Mouse (Mus musculus) hindbrain, embryonic 11.5 days (tissue): Measurements from ENCODE around the gene Hmgb1. TPM values are rescaled to one million over a fixed set of nuclear protein-coding genes. Genes with fewer than 3 reads are reported as not detected.

Experiments
- ATAC-seq: fragments of 200-750 bp; cut with Nextera tagmentation; 2 replicates; pipeline ENCODE4 v1.8.0; 2017; ENCODE audit warnings: mild to moderate bottlenecking, moderate TSS enrichment, moderate library complexity; ENCODE audit not compliant: low FRiP score
- DNase-seq: peaks from one replicate; pipeline ENCODE4 v3.0.0-alpha.2; 2015; ENCODE audit warnings: low spot score
- H3K27ac ChIP-seq: fragments of 300-500 bp; sonication (generic); 2 replicates; pipeline ENCODE4 v1.5.1; 2014; ENCODE audit warnings: mild to moderate bottlenecking, low read depth, low read length
- H3K27me3 ChIP-seq: fragments of 300-500 bp; sonication (generic); 2 replicates; pipeline ENCODE4 v1.6.1; 2014; ENCODE audit warnings: mild to moderate bottlenecking, low read length, moderate library complexity, mixed read lengths; ENCODE audit not compliant: control insufficient read depth, insufficient read depth
- H3K36me3 ChIP-seq: fragments of 300-500 bp; sonication (generic); 2 replicates; pipeline ENCODE4 v1.6.1; 2014; ENCODE audit warnings: mild to moderate bottlenecking, low read length, moderate library complexity, mixed read lengths; ENCODE audit not compliant: control insufficient read depth, insufficient read depth
- H3K4me1 ChIP-seq: fragments of 300-500 bp; sonication (generic); replicated peaks from 2 replicates; pipeline ENCODE4 v1.6.1; 2014; ENCODE audit warnings: low read length, mixed read lengths; ENCODE audit not compliant: control insufficient read depth, insufficient read depth
- H3K4me2 ChIP-seq: fragments of 300-500 bp; sonication (generic); replicated peaks from 2 replicates; pipeline ENCODE4 v1.6.1; 2014; ENCODE audit warnings: mild to moderate bottlenecking, low read depth, low read length
- H3K4me3 ChIP-seq: fragments of 300-500 bp; sonication (generic); 2 replicates; pipeline ENCODE4 v1.5.1; 2014; ENCODE audit warnings: low read depth, low read length
- H3K9ac ChIP-seq: fragments of 300-500 bp; sonication (generic); 2 replicates; pipeline ENCODE4 v1.6.1; 2014; ENCODE audit warnings: low read depth, low read length
- H3K9me3 ChIP-seq: fragments of 300-500 bp; sonication (generic); 2 replicates; pipeline ENCODE4 v1.6.1; 2016; ENCODE audit warnings: low read length; ENCODE audit not compliant: control insufficient read depth
- WGBS: fragments of 180-500 bp; shearing (Covaris S2); extraction: QIAGEN DNeasy Blood & Tissue Kit; methylation state at CpG from one replicate; pipeline ENCODE4 v1.1.7; 2014; 5-methylcytosine and 5-hydroxymethylcytosine counted together
- polyA plus RNA-seq: library from polyadenylated mRNA; unstranded; fragments of >200 nt; fragmentation: Nextera tagmentation; extraction: Ambion mirVana; gene quantifications from 2 replicates; pipeline ENCODE4 v1.2.1, GENCODE M21; 2014

Gene Hmgb1
- polyA plus RNA-seq, 1 experiment from 2014 or later = 1,649 TPM

DNA sequence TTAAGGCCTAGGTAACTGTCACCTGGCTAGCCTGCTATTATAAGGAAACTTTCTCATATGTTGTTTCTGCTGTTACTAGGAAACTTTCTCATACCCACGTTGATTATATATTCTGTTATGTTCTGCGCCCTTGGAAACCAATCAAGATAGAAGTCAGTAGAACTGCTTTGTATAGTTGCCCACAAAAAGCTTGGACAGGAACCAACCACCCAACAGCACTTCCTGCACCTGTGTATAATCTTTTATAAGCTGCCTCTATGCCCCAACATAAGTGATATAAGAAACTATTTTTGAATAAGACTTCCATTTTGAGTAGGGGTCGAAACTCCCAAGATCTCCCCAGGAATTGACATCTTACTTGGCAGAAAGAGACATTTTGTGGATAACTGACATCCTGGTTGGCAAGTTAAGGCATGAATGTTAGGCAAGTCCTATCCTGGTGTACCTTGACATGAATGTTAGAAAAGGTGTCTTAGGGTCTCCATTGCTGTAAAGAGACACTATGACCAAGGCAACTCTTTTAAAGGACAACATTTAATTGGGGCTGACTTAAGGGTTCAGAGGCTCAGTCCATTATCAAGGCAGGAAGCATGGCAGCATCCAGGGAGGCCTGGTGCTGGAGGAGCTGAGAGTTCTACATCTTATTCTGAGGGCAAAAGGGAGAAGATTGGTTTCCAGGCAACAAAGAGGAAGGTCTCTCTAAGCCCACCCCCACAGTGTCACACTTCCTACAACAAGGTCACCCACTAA, 166.4 kb downstream of the Hmgb1 start:
- Histone ChIP-seq H3K36me3 (no peaks in the 10 kb centered on the region), H3K9me3 (no peaks in the 10 kb centered on the region), H3K9ac (no peak overlapping the region), H3K27me3 (no peaks in the 10 kb centered on the region; the same call in 1 of the 2 replicates), H3K27ac (no peak overlapping the region), H3K4me3 (no peak overlapping the region), H3K4me1 (peaks cover 5% of the 10 kb centered on the region; the same call in 1 of the 2 replicates), H3K4me2 (no peak overlapping the region)
- no peak for ATAC-seq
- 92% methylated on average over 3 of the region's 3 CpGs for WGBS
- no peak for DNase-seq

GRCm38 (mm10) chr5:149017181-149017580, 167.1 kb downstream of the Hmgb1 start:
- ATAC-seq = no peak
- H3K4me1 ChIP-seq = peaks cover 5% of the 10 kb centered on the region; the same call in 1 of the 2 replicates

GRCm38 (mm10) chr5:149016261-149016660, 168.0 kb downstream of the Hmgb1 start:
- Histone ChIP-seq H3K4me2 (no peak overlapping the region), H3K27me3 (no peaks in the 10 kb centered on the region; the same call in 1 of the 2 replicates), H3K9me3 (no peaks in the 10 kb centered on the region), H3K27ac (no peak overlapping the region), H3K36me3 (no peaks in the 10 kb centered on the region), H3K4me3 (no peak overlapping the region), H3K4me1 (peaks cover 5% of the 10 kb centered on the region; the same call in 1 of the 2 replicates), H3K9ac (no peak overlapping the region)
- ATAC-seq = no peak
- DNase-seq = no peak
- 78% methylated on average over 5 of the region's 5 CpGs for WGBS

More at GRCm38 (mm10) chr5:149017181-149017580, 167.1 kb downstream of the Hmgb1 start:
- Histone ChIP-seq H3K9me3 (no peaks in the 10 kb centered on the region), H3K27ac (no peak overlapping the region), H3K4me3 (no peak overlapping the region), H3K9ac (no peak overlapping the region), H3K4me2 (no peak overlapping the region), H3K27me3 (no peaks in the 10 kb centered on the region; the same call in 1 of the 2 replicates), H3K36me3 (no peaks in the 10 kb centered on the region)
- DNase-seq = no peak
- WGBS = 95% methylated on average over 3 of the region's 3 CpGs

GRCm38 (mm10) chr5:149015335-149016201, 168.7 kb downstream of the Hmgb1 start:
- no peak overlapping the region for H3K27ac ChIP-seq
- no peaks in the 10 kb centered on the region for H3K9me3 ChIP-seq
- DNase-seq (peak; percentile 54), ATAC-seq (peak; percentile 67)
- peak overlapping the region; percentile 93 for H3K4me2 ChIP-seq
- no peaks in the 10 kb centered on the region for H3K36me3 ChIP-seq
- peaks cover 5% of the 10 kb centered on the region; the same call in 1 of the 2 replicates for H3K4me1 ChIP-seq
- peak overlapping the region; percentile 43 for H3K4me3 ChIP-seq
- 3% methylated on average over 36 of the region's 37 CpGs for WGBS
- H3K9ac ChIP-seq = peak overlapping the region; percentile 65
- H3K27me3 ChIP-seq = no peaks in the 10 kb centered on the region; the same call in 1 of the 2 replicates

DNA sequence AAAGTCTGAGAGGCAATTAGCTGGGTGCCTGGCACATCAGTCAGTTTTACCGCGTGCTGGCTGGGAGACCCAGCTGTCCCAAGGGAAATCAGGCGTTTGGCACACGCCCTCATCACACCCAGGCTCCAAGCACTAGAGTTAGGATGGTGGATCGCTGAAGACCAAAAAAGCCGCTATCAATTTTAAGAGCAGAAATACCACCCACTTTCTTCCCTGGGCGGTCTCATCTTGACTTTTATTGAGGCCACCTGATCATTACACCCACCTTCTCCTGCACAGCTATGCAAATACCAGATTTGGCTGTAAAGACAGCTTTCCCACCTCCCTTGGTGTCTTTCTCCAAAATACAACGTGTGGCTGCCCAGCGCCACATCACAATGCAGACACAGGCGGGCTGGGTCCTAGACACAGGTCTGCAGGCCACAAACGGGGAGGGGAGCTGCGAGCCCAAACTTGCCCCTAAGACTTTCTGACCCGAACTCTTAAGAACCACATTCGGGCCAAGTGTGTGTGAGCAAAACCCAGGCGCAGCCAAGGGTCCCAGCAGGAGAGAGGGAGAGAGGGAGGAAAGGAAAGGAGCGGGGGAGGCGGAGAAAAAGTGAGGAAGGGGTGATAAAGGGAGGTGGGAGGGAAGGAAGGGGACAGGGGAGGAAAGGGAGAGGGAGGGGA, 169.6 kb downstream of the Hmgb1 start:
- Histone ChIP-seq H3K4me1 (peaks cover 5% of the 10 kb centered on the region; the same call in 1 of the 2 replicates), H3K9ac (no peak overlapping the region; the same call in 1 of the 2 replicates), H3K36me3 (no peaks in the 10 kb centered on the region), H3K9me3 (no peaks in the 10 kb centered on the region), H3K4me3 (peak overlapping the region; percentile 43), H3K27ac (no peak overlapping the region), H3K27me3 (no peaks in the 10 kb centered on the region; the same call in 1 of the 2 replicates), H3K4me2 (peak overlapping the region; percentile 93)
- WGBS = 12% methylated on average over 17 of the region's 17 CpGs
- ATAC-seq (no peak), DNase-seq (peak; percentile 34)

- H3K36me3 ChIP-seq = no peaks in the 10 kb centered on the region
- ATAC-seq (no peak), DNase-seq (no peak)
- H3K4me1 ChIP-seq = peaks cover 5% of the 10 kb centered on the region; the same call in 1 of the 2 replicates
- H3K9ac ChIP-seq = no peak overlapping the region
- WGBS = 68% methylated on average over 7 of the region's 7 CpGs
- H3K27me3 ChIP-seq = no peaks in the 10 kb centered on the region; the same call in 1 of the 2 replicates
- no peaks in the 10 kb centered on the region for H3K9me3 ChIP-seq
- H3K4me2 ChIP-seq = no peak overlapping the region
- no peak overlapping the region for H3K4me3 ChIP-seq
- H3K27ac ChIP-seq = no peak overlapping the region
Measured at GRCm38 (mm10) chr5:149013817-149014508, 170.3 kb downstream of the Hmgb1 start.

DNA sequence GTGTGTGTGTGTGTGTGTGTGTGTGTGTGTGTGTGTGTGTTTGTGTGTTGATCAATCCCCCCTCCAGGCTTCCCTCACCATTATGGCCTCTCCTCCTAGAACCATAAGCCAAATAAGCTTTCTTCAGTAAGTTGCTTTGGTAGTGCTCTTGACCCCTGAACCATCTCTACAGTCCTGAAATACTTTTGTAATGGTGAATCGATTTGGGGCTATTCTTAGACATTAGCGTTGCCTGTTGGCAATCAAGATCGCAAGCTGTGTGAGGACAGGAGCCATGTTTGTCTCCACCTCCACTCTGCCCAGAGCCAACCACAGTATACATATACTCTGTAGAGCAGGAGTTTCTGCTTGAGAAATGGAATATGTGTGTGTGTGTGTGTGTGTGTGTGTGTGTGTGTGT, 175.2 kb downstream of the Hmgb1 start:
- Histone ChIP-seq H3K36me3 (no peaks in the 10 kb centered on the region), H3K9me3 (no peaks in the 10 kb centered on the region), H3K9ac (no peak overlapping the region), H3K27ac (no peak overlapping the region), H3K4me1 (no peaks in the 10 kb centered on the region), H3K27me3 (no peaks in the 10 kb centered on the region), H3K4me3 (no peak overlapping the region), H3K4me2 (no peak overlapping the region)
- WGBS = 88% methylated on average over 3 of the region's 3 CpGs
- DNase-seq (no peak), ATAC-seq (no peak)

- no peak overlapping the region for H3K4me2 ChIP-seq
- H3K27ac ChIP-seq = peak overlapping the region; percentile 5; the same call in 1 of the 2 replicates
- no peak overlapping the region for H3K4me3 ChIP-seq
- WGBS = 75% methylated on average over 5 of the region's 5 CpGs
- ATAC-seq (no peak), DNase-seq (peak; percentile 33)
- H3K9me3 ChIP-seq = no peaks in the 10 kb centered on the region
- H3K27me3 ChIP-seq = no peaks in the 10 kb centered on the region
- H3K9ac ChIP-seq = no peak overlapping the region
- H3K36me3 ChIP-seq = no peaks in the 10 kb centered on the region
- H3K4me1 ChIP-seq = no peaks in the 10 kb centered on the region; the same call in 1 of the 2 replicates
Measured at GRCm38 (mm10) chr5:149007295-149007646, 177.0 kb downstream of the Hmgb1 start.
